ENCODE assay signal across 12 mouse cellular contexts in genomic region chr17:70308364-70309231, GRCm38 (mm10).
DNase-seq lines count a peak whose midpoint lies in the region; ATAC-seq and TF ChIP-seq lines count a peak whose summit lies in the region.
"Had no signal": no experiment of that assay in that cellular context is flagged by ENCODE, and none has a peak within 500 bp of the region (broad histone marks: within the 10 kb centered on the region; RNA-seq: fewer than 3 reads in every experiment).

No protein-coding gene starts in this region.

- no peaks in the 10 kb centered on the region for H3K9me3 ChIP-seq in limb, embryonic 14.5 days (ENCODE audit: control insufficient read depth, low read length)
- H3K9me3 ChIP-seq in limb, embryonic 10.5 days (replicated peaks): no peaks in the 10 kb centered on the region
- no peaks in the 10 kb centered on the region for H3K9me3 ChIP-seq in midbrain, postnatal 0 days (ENCODE audit: low read length)
- H3K9me3 ChIP-seq: embryonic facial prominence, embryonic 13.5 days had no signal

- no peaks in the 10 kb centered on the region; the same call in 1 of the 2 replicates for H3K4me1 ChIP-seq in limb, embryonic 14.5 days (ENCODE audit: control insufficient read depth, insufficient read depth, low read length)
- H3K4me1 ChIP-seq in limb, embryonic 10.5 days: peaks cover 11% of the 10 kb centered on the region
- H3K4me1 ChIP-seq in midbrain, postnatal 0 days (ENCODE audit: insufficient read depth, low read length): no peaks in the 10 kb centered on the region; the same call in 1 of the 2 replicates

- H3K4me3 ChIP-seq in limb, embryonic 14.5 days (replicated peaks; ENCODE audit: low read length): no peak overlapping the region
- no peak overlapping the region for H3K4me3 ChIP-seq in limb, embryonic 10.5 days
- H3K4me3 ChIP-seq in midbrain, postnatal 0 days (ENCODE audit: low read depth, low read length): no peak overlapping the region
- H3K4me3 ChIP-seq: embryonic facial prominence, embryonic 13.5 days had no signal

- ATAC-seq in limb, embryonic 14.5 days (ENCODE audit: low FRiP score, low read depth): peak; percentile 26; the same call in 1 of the 2 replicates
- peak; percentile 78 for ATAC-seq in midbrain, postnatal 0 days (ENCODE audit: low FRiP score)

- TF ChIP-seq POLR2A in limb, embryonic 14.5 days (IDR thresholded peaks at IDR 0.05; ENCODE audit: borderline replicate concordance, extremely low read depth, insufficient read depth, insufficient read length): no peak

- no peak overlapping the region for H3K9ac ChIP-seq in limb, embryonic 14.5 days (ENCODE audit: low read depth, low read length, severe bottlenecking)
- no peak overlapping the region for H3K9ac ChIP-seq in midbrain, postnatal 0 days (replicated peaks; ENCODE audit: low read length, poor library complexity, severe bottlenecking)
- H3K9ac ChIP-seq: embryonic facial prominence, embryonic 13.5 days had no signal

- no peak for TF ChIP-seq CTCF in midbrain, postnatal 0 days (IDR thresholded peaks at IDR 0.05)

- 70% methylated on average over 22 of the region's 22 CpGs for WGBS in limb, embryonic 14.5 days
- WGBS in limb, embryonic 10.5 days: 84% methylated on average over 22 of the region's 22 CpGs
- 58% methylated on average over 22 of the region's 22 CpGs for WGBS in midbrain, postnatal 0 days

- no peaks in the 10 kb centered on the region for H3K27me3 ChIP-seq in limb, embryonic 14.5 days (ENCODE audit: control insufficient read depth, insufficient read depth, low read length)
- H3K27me3 ChIP-seq in limb, embryonic 10.5 days (ENCODE audit: low read depth, poor library complexity, severe bottlenecking): no peaks in the 10 kb centered on the region
- H3K27me3 ChIP-seq in midbrain, postnatal 0 days (ENCODE audit: insufficient read depth, low read length): no peaks in the 10 kb centered on the region
- H3K27me3 ChIP-seq: embryonic facial prominence, embryonic 13.5 days had no signal

- no peak for DNase-seq in limb, embryonic 14.5 days (ENCODE audit: low spot score)
- no peak for DNase-seq in limb, embryonic 10.5 days (ENCODE audit: low spot score)
- DNase-seq in frontal cortex, postnatal 10 days (ENCODE audit: low spot score in 2 of 2): peak; percentile 16 to 23
- DNase-seq in midbrain, postnatal 0 days (ENCODE audit: low spot score): no peak
- DNase-seq in urinary bladder, adult 2 months (ENCODE audit: low spot score): no peak
- DNase-seq in heart, adult 9 months (ENCODE audit: low spot score in 2 of 2): no peak
- no peak for DNase-seq in T-cell, adult 2 months (ENCODE audit: low spot score)
- DNase-seq: kidney, postnatal 14 days; spleen, adult 18-20 months; thymus, postnatal 36 days had no signal

- no peak overlapping the region for H3K4me2 ChIP-seq in limb, embryonic 14.5 days (replicated peaks; ENCODE audit: low read depth, low read length, severe bottlenecking)
- no peak overlapping the region for H3K4me2 ChIP-seq in midbrain, postnatal 0 days (ENCODE audit: low read depth, low read length, poor library complexity, severe bottlenecking)
- H3K4me2 ChIP-seq: embryonic facial prominence, embryonic 13.5 days had no signal

- H3K27ac ChIP-seq in limb, embryonic 14.5 days (replicated peaks; ENCODE audit: low read depth, low read length): no peak overlapping the region
- H3K27ac ChIP-seq in limb, embryonic 10.5 days: no peak overlapping the region
- H3K27ac ChIP-seq in midbrain, postnatal 0 days (ENCODE audit: low read depth, low read length): no peak overlapping the region
- H3K27ac ChIP-seq: embryonic facial prominence, embryonic 13.5 days had no signal

- H3K36me3 ChIP-seq in limb, embryonic 14.5 days (ENCODE audit: control insufficient read depth, insufficient read depth, low read length): no peaks in the 10 kb centered on the region
- H3K36me3 ChIP-seq in limb, embryonic 10.5 days: no peaks in the 10 kb centered on the region
- no peaks in the 10 kb centered on the region for H3K36me3 ChIP-seq in midbrain, postnatal 0 days (ENCODE audit: insufficient read depth, low read length)
- H3K36me3 ChIP-seq: embryonic facial prominence, embryonic 13.5 days; G1E had no signal

Comparison
In these comparisons a context has a peak if more than half of its experiments do, and no peak if none do; other contexts are left out.
1. DNase-seq: peak in frontal cortex, postnatal 10 days (2 of 2); none in limb, embryonic 14.5 days (single experiment), limb, embryonic 10.5 days (single experiment), midbrain, postnatal 0 days (single experiment), urinary bladder, adult 2 months (single experiment), heart, adult 9 months (0 of 2) and T-cell, adult 2 months (single experiment).